Mouse (Mus musculus) C2C12 (cell line): ENCODE measurements around the gene Tspo.

ENCODE experiments used
- CEBPB ChIP-seq: IDR thresholded peaks from one replicate; pipeline ENCODE4 v1.6.1; 2011; ENCODE audit warnings: low read depth, mild to moderate bottlenecking, control low read depth, moderate library complexity
- CTCF ChIP-seq: IDR thresholded peaks from one replicate; pipeline ENCODE4 v1.5.1; 2011; ENCODE audit not compliant: control insufficient read depth, insufficient read depth, insufficient read length
- FOSL1 ChIP-seq: IDR thresholded peaks from one replicate; pipeline ENCODE4 v1.8.0; 2011; ENCODE audit warnings: mild to moderate bottlenecking, low read length; ENCODE audit not compliant: poor library complexity, insufficient read depth, severe bottlenecking
- MAX ChIP-seq: IDR thresholded peaks from one replicate; pipeline ENCODE4 v1.6.1; 2011; ENCODE audit warnings: mild to moderate bottlenecking, control low read depth
- MYOD1 ChIP-seq: IDR thresholded peaks from one replicate; pipeline ENCODE4 v1.6.1; 2011; ENCODE audit warnings: low read depth; ENCODE audit not compliant: control insufficient read depth, insufficient read length
- MYOG ChIP-seq: IDR thresholded peaks from one replicate; pipeline ENCODE4 v1.6.1; 2011; ENCODE audit not compliant: control insufficient read depth, insufficient read length; ENCODE audit errors: extremely low read depth
- USF1 ChIP-seq: IDR thresholded peaks from one replicate; pipeline ENCODE4 v1.6.1; 2011; ENCODE audit warnings: low read depth, mild to moderate bottlenecking, control low read depth, moderate library complexity

GRCm38 (mm10) chr15:83529765-83530164 is 33.6 kb upstream of the Tspo start:
- TF ChIP-seq CTCF (no peak), MYOD1 (no peak), CEBPB (no peak), MYOG (no peak), USF1 (no peak), MAX (no peak), FOSL1 (no peak)
